Mouse (Mus musculus) liver, adult 2 months (tissue): ENCODE results near the gene Cdh23. TPM values are rescaled to one million over a fixed set of nuclear protein-coding genes. Genes with fewer than 3 reads are reported as not detected.

ENCODE experiments used
- DNase-seq: peaks from one replicate; pipeline ENCODE4 v3.0.0-alpha.2; 2011; ENCODE audit warnings: low read depth, low spot score; ENCODE audit errors: extremely low read depth
- H3K27ac ChIP-seq: fragments of 200-500 bp; replicated peaks from 2 replicates; pipeline ENCODE4 v1.5.1; 2012; ENCODE audit warnings: low read depth, mild to moderate bottlenecking, control low read depth, inconsistent platforms, low read length; ENCODE audit not compliant: insufficient read depth
- H3K27me3 ChIP-seq: fragments of 200-500 bp; 2 replicates; pipeline ENCODE4 v1.6.1; 2012; ENCODE audit warnings: mild to moderate bottlenecking, moderate library complexity, low read length, inconsistent platforms; ENCODE audit not compliant: control insufficient read depth, insufficient read depth
- H3K36me3 ChIP-seq: fragments of 200-500 bp; 2 replicates; pipeline ENCODE4 v1.6.1; 2012; ENCODE audit warnings: low read length, inconsistent platforms; ENCODE audit not compliant: control insufficient read depth, insufficient read depth
- H3K4me1 ChIP-seq: fragments of 200-500 bp; 2 replicates; pipeline ENCODE4 v1.6.1; 2011; ENCODE audit warnings: low read length; ENCODE audit not compliant: control insufficient read depth, insufficient read depth
- H3K4me3 ChIP-seq: fragments of 200-500 bp; 2 replicates; pipeline ENCODE4 v1.5.1; 2011; ENCODE audit warnings: low read depth, mild to moderate bottlenecking, control low read depth, low read length, moderate library complexity; ENCODE audit not compliant: insufficient read depth
- H3K79me2 ChIP-seq: fragments of 200-500 bp; 2 replicates; pipeline ENCODE4 v1.6.1; 2012; ENCODE audit warnings: inconsistent platforms, mild to moderate bottlenecking, low read length, moderate library complexity; ENCODE audit not compliant: control insufficient read depth, insufficient read depth
- H3K9ac ChIP-seq: fragments of 200-500 bp; 2 replicates; pipeline ENCODE4 v1.6.1; 2012; ENCODE audit warnings: low read depth, mild to moderate bottlenecking, control low read depth, inconsistent platforms, low read length
- CTCF ChIP-seq: fragments of 200-500 bp; IDR thresholded peaks from 2 replicates; pipeline ENCODE4 v1.5.1; 2011; ENCODE audit warnings: low read depth, low read length, control low read depth
- POLR2A ChIP-seq: fragments of 200-500 bp; IDR thresholded peaks from 2 replicates; pipeline ENCODE4 v1.6.1; 2011; ENCODE audit warnings: low read length, control low read depth; ENCODE audit not compliant: insufficient read depth; ENCODE audit errors: extremely low read depth
- WGBS: fragments of 180-500 bp; shearing (Covaris S2); methylation state at CpG from one replicate; pipeline ENCODE4 v1.1.7; 2018; 5-methylcytosine and 5-hydroxymethylcytosine counted together
- polyA plus RNA-seq: library from polyadenylated mRNA; depleted of rRNA; stranded (reverse); fragments of >200 nt; gene quantifications from 2 replicates; pipeline ENCODE4 v1.2.3, GENCODE M21; 2012
- total RNA-seq: library from RNA; depleted of rRNA; stranded (reverse); fragments of >200 nt; gene quantifications from 2 replicates; pipeline ENCODE4 v1.2.3, GENCODE M21; 2014

The Cdh23 gene
- total and polyA plus RNA-seq, 2 experiments = not detected

- 44% methylated on average over 24 of the region's 24 CpGs for WGBS
- Histone ChIP-seq H3K27ac (no peak overlapping the region), H3K27me3 (no peaks in the 10 kb centered on the region), H3K36me3 (no peaks in the 10 kb centered on the region), H3K79me2 (no peaks in the 10 kb centered on the region), H3K9ac (no peak overlapping the region), H3K4me3 (no peak overlapping the region), H3K4me1 (no peaks in the 10 kb centered on the region)
- TF ChIP-seq CTCF = no peak
- no peak for TF ChIP-seq POLR2A
- no peak for DNase-seq
Measured at GRCm38 (mm10) chr10:60566369-60567037, 129.8 kb downstream of the Cdh23 start.

- no peaks in the 10 kb centered on the region for H3K27me3 ChIP-seq
- WGBS = 71% methylated on average over 6 of the region's 6 CpGs
- DNase-seq = no peak
- no peak overlapping the region for H3K4me3 ChIP-seq
- no peak overlapping the region for H3K27ac ChIP-seq
- TF ChIP-seq POLR2A = no peak
- TF ChIP-seq CTCF = no peak
- no peak overlapping the region for H3K9ac ChIP-seq
- H3K79me2 ChIP-seq = no peaks in the 10 kb centered on the region
- H3K4me1 ChIP-seq = no peaks in the 10 kb centered on the region
- H3K36me3 ChIP-seq = no peaks in the 10 kb centered on the region
Measured at GRCm38 (mm10) chr10:60564136-60564535, 132.2 kb downstream of the Cdh23 start.

- no peak for TF ChIP-seq POLR2A
- no peak for TF ChIP-seq CTCF
- Histone ChIP-seq H3K27me3 (no peaks in the 10 kb centered on the region), H3K79me2 (no peaks in the 10 kb centered on the region), H3K36me3 (no peaks in the 10 kb centered on the region), H3K27ac (no peak overlapping the region), H3K4me1 (no peaks in the 10 kb centered on the region), H3K9ac (no peak overlapping the region), H3K4me3 (no peak overlapping the region)
- DNase-seq = no peak
- 48% methylated on average over 7 of the region's 7 CpGs for WGBS
Measured at GRCm38 (mm10) chr10:60562946-60563345, 133.3 kb downstream of the Cdh23 start.

- no peak for DNase-seq
- no peaks in the 10 kb centered on the region for H3K79me2 ChIP-seq
- H3K4me3 ChIP-seq = no peak overlapping the region
- H3K27ac ChIP-seq = no peak overlapping the region
- H3K4me1 ChIP-seq = no peaks in the 10 kb centered on the region
- WGBS = 61% methylated on average over 9 of the region's 9 CpGs
- H3K36me3 ChIP-seq = no peaks in the 10 kb centered on the region
- H3K27me3 ChIP-seq = no peaks in the 10 kb centered on the region
- H3K9ac ChIP-seq = no peak overlapping the region
- TF ChIP-seq CTCF (no peak), POLR2A (no peak)
Measured at GRCm38 (mm10) chr10:60558491-60558927, 137.8 kb downstream of the Cdh23 start.

- Histone ChIP-seq H3K27me3 (no peaks in the 10 kb centered on the region), H3K4me3 (no peak overlapping the region), H3K27ac (no peak overlapping the region), H3K9ac (no peak overlapping the region), H3K36me3 (no peaks in the 10 kb centered on the region), H3K79me2 (no peaks in the 10 kb centered on the region), H3K4me1 (no peaks in the 10 kb centered on the region)
- WGBS = 72% methylated on average over 4 of the region's 4 CpGs
- no peak for DNase-seq
- no peak for TF ChIP-seq CTCF
- TF ChIP-seq POLR2A = no peak
Measured at GRCm38 (mm10) chr10:60552951-60553635, 143.2 kb downstream of the Cdh23 start.

GRCm38 (mm10) chr10:60539164-60539914 is 157.0 kb downstream of the Cdh23 start:
- no peak overlapping the region for H3K9ac ChIP-seq
- H3K4me1 ChIP-seq = no peaks in the 10 kb centered on the region
- H3K27me3 ChIP-seq = no peaks in the 10 kb centered on the region
- WGBS = 73% methylated on average over 18 of the region's 18 CpGs
- no peak for DNase-seq
- no peaks in the 10 kb centered on the region for H3K36me3 ChIP-seq
- TF ChIP-seq POLR2A (no peak), CTCF (no peak)
- no peak overlapping the region for H3K4me3 ChIP-seq
- no peak overlapping the region for H3K27ac ChIP-seq
- H3K79me2 ChIP-seq = no peaks in the 10 kb centered on the region
